Mouse (Mus musculus) stomach, embryonic 14.5 days (tissue): ENCODE measurements around the gene Gsk3b. TPM values are rescaled to one million over a fixed set of nuclear protein-coding genes. Genes with fewer than 3 reads are reported as not detected.

ENCODE experiments used
- ATAC-seq: fragments of 200-750 bp; cut with Nextera tagmentation; 2 replicates; pipeline ENCODE4 v1.8.0; 2017; ENCODE audit warnings: low read depth, moderate TSS enrichment; ENCODE audit not compliant: insufficient number of reproducible peaks, insufficient read depth, low FRiP score
- H3K27ac ChIP-seq: fragments of 300-500 bp; sonication (generic); 2 replicates; pipeline ENCODE4 v1.5.1; 2014; ENCODE audit warnings: mild to moderate bottlenecking, low read length, moderate library complexity, mixed read lengths
- H3K27me3 ChIP-seq: fragments of 300-500 bp; sonication (generic); 2 replicates; pipeline ENCODE4 v1.6.1; 2014; ENCODE audit warnings: low read length, control low read depth, mixed read lengths; ENCODE audit not compliant: control insufficient read depth, insufficient read depth
- H3K36me3 ChIP-seq: fragments of 300-500 bp; sonication (generic); 2 replicates; pipeline ENCODE4 v1.6.1; 2014; ENCODE audit warnings: mild to moderate bottlenecking, control low read depth, low read length, moderate library complexity, mixed read lengths; ENCODE audit not compliant: control insufficient read depth, insufficient read depth
- H3K4me1 ChIP-seq: fragments of 300-500 bp; sonication (generic); 2 replicates; pipeline ENCODE4 v1.6.1; 2014; ENCODE audit warnings: low read length, control low read depth, mixed read lengths; ENCODE audit not compliant: control insufficient read depth, insufficient read depth
- H3K4me2 ChIP-seq: fragments of 300-500 bp; sonication (generic); replicated peaks from 2 replicates; pipeline ENCODE4 v1.6.1; 2014; ENCODE audit warnings: low read depth, low read length, control low read depth
- H3K4me3 ChIP-seq: fragments of 300-500 bp; sonication (generic); 2 replicates; pipeline ENCODE4 v1.5.1; 2014; ENCODE audit warnings: low read depth, low read length, control low read depth
- H3K9ac ChIP-seq: fragments of 300-500 bp; sonication (generic); replicated peaks from 2 replicates; pipeline ENCODE4 v1.6.1; 2014; ENCODE audit warnings: low read depth, mild to moderate bottlenecking, control low read depth, low read length, moderate library complexity, mixed read lengths
- H3K9me3 ChIP-seq: fragments of 300-500 bp; sonication (generic); 2 replicates; pipeline ENCODE4 v1.6.1; 2016; ENCODE audit warnings: low read depth, low read length, control low read depth; ENCODE audit not compliant: control insufficient read depth
- WGBS: fragments of 180-500 bp; shearing (Covaris S2); extraction: QIAGEN DNeasy Blood & Tissue Kit; methylation state at CpG from one replicate; pipeline ENCODE4 v1.1.7; 2014; 5-methylcytosine and 5-hydroxymethylcytosine counted together
- polyA plus RNA-seq: library from polyadenylated mRNA; unstranded; fragments of >200 nt; fragmentation: Nextera tagmentation; extraction: Ambion mirVana; gene quantifications from 2 replicates; pipeline ENCODE4 v1.2.1, GENCODE M21; 2014

The Gsk3b gene
- polyA plus RNA-seq, 1 experiment from 2014 or later = 81.2 TPM

DNA sequence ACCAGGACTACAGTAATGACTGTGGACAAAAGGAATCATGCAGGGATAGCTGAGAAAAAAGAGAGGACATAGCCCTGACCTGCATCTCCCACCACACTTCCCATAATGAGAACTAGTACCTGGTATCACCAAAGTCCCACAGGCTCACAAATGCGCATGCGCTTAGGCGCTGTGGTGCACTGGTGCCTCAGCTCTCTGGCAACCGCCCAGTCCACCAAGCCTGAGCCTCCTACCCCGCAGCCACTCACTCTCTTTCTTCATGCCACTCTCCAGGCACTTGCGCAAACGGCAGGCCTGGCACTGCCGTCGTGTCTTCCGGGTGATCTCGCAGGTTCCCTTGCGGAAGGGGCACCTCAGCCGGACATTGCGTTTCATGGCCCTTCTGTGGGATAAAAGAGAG lies 165.2 kb downstream of the Gsk3b start:
- Histone ChIP-seq H3K4me1 (no peaks in the 10 kb centered on the region), H3K9ac (no peak overlapping the region)
- 73% methylated on average over 14 of the region's 14 CpGs for WGBS

DNA sequence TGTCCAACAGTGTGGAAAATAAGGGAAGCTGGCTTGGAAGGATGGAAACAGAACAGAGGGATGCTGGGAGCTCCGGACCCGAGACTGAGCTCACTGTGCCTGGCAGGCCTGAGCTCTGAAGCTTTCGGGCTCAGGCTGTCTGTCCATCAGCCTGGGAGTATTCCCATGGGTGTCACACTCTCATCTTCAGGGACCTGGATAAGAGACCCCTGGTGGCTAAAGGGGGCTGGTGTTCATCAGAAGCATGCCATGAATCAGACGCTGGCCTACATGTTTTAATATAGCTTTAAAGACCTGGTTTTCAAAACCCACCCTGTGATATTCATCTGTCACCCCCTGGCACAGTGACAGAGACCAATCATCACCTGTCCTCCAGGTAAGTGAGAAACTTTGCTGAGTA lies 166.3 kb downstream of the Gsk3b start:
- no peak overlapping the region for H3K4me2 ChIP-seq
- no peak overlapping the region for H3K27ac ChIP-seq
- no peaks in the 10 kb centered on the region for H3K9me3 ChIP-seq
- 69% methylated on average over 4 of the region's 4 CpGs for WGBS
- no peaks in the 10 kb centered on the region for H3K27me3 ChIP-seq
- no peaks in the 10 kb centered on the region for H3K4me1 ChIP-seq
- H3K36me3 ChIP-seq = no peaks in the 10 kb centered on the region
- no peak overlapping the region for H3K4me3 ChIP-seq
- no peak overlapping the region for H3K9ac ChIP-seq
- no peak for ATAC-seq

More for the DNA sequence above, 165.2 kb downstream of the Gsk3b start:
- Histone ChIP-seq H3K36me3 (no peaks in the 10 kb centered on the region), H3K4me2 (no peak overlapping the region), H3K27ac (no peak overlapping the region), H3K4me3 (no peak overlapping the region), H3K9me3 (no peaks in the 10 kb centered on the region), H3K27me3 (no peaks in the 10 kb centered on the region)
- no peak for ATAC-seq

DNA sequence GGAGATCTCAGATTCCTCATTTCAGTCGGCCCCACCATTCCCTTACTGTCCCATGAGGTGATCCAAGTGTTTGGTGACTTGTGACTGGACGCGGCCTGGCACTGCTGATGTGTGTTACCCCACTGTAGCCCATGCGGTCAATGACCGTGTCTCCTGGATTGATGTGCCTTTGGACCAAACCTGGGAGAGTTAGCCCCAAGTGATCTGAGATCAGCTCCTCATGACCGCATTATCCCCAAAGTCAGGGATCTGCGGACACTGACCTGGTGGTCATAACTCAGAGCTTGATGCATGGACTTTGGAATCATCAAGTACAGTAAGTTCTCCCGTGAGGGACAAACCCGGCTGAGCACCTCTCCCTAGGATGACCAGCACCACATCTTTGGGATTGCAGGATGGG lies 167.1 kb downstream of the Gsk3b start:
- ATAC-seq = no peak
- Histone ChIP-seq H3K27ac (no peak overlapping the region), H3K9me3 (no peaks in the 10 kb centered on the region), H3K4me1 (no peaks in the 10 kb centered on the region), H3K4me2 (no peak overlapping the region), H3K36me3 (no peaks in the 10 kb centered on the region), H3K27me3 (no peaks in the 10 kb centered on the region), H3K4me3 (no peak overlapping the region), H3K9ac (no peak overlapping the region)
- WGBS = 93% methylated on average over 9 of the region's 9 CpGs

DNA sequence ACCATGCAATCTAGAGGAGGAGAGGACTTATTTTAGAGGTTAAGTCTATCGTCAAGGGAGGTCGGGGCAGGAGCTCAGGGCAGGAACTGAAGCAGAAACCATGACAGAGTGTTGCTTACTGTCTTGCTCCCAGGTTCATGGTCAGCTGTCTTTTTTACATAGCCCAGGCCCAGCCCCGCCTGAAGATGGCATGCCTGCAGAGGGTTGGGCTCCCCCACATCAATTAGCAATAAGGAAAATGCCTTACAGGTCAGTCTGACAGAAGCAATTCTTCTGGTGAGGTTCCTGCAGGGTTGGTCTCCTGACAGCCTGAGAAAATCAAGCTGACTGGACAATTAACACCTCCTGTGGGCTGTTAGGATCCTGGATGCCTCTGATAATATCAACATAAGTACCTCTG lies 182.8 kb downstream of the Gsk3b start:
- Histone ChIP-seq H3K4me3 (no peak overlapping the region), H3K4me1 (no peaks in the 10 kb centered on the region), H3K4me2 (no peak overlapping the region), H3K9me3 (no peaks in the 10 kb centered on the region), H3K9ac (no peak overlapping the region), H3K27ac (no peak overlapping the region), H3K27me3 (no peaks in the 10 kb centered on the region), H3K36me3 (no peaks in the 10 kb centered on the region)
- no peak for ATAC-seq
- WGBS = 45% methylated on average over 3 of the region's 3 CpGs

DNA sequence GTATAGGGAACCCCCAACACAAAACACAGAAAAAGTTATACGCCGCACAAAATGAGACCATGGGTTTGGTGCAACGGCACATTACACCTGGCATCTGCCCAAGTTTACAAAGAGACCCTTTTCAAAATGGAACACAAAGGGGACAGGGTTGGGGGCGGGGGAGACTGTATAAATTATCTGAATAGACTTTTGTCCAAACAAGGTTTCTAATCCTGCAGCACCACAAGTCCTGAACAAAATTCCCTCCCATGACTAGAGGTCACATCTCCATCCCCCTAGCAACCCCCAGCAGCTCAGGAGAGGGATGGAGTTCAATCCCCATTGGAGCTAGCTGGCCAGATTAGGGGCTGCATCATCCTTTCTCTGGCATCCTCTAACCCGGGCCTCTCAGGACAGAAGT lies 183.7 kb downstream of the Gsk3b start:
- Histone ChIP-seq H3K27ac (no peak overlapping the region), H3K36me3 (no peaks in the 10 kb centered on the region), H3K9ac (no peak overlapping the region), H3K27me3 (no peaks in the 10 kb centered on the region), H3K4me2 (no peak overlapping the region), H3K4me1 (no peaks in the 10 kb centered on the region), H3K4me3 (no peak overlapping the region), H3K9me3 (no peaks in the 10 kb centered on the region)
- WGBS = 61% methylated on average over 5 of the region's 5 CpGs
- ATAC-seq = no peak

DNA sequence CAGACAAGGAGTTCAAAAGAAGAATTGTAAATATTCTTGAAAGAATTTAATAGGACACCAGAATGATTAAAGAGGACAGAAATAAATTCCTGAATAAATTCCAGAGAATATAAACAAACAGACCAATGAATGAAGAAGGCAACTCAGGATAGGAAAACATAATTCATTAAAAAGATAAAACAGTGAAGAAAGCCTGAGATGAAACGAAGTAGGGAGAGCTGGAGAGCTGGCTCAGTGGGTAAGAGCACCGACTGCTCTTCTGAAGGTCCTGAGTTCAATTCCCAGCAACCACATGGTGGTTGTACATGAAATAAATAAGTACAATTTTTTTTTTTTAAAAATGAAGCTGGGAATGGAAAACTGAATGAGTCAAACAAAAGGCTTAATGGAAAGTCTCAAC lies 185.9 kb downstream of the Gsk3b start:
- WGBS = 65% methylated on average over 2 of the region's 2 CpGs
- no peaks in the 10 kb centered on the region for H3K4me1 ChIP-seq

DNA sequence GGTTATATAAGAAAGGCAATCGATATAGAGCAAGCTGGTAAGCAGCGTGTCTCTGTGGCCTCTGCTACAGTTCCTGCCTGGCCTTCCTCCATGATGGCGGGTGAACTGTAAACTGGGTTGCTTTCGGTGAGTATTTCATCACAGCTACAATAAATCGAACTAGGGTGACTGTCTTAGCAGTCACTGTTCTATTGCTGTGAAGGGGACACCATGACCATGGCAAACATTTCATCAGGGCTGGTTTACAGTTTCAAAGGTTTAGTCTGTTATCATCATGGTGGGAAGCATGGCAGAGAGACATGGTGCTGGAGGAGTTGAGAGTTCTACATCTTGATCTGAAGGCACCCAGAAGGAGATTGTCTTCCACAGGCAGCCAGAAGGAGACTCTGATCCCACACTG lies 191.0 kb downstream of the Gsk3b start:
- Histone ChIP-seq H3K4me3 (no peak overlapping the region), H3K9me3 (no peaks in the 10 kb centered on the region), H3K36me3 (no peaks in the 10 kb centered on the region), H3K9ac (no peak overlapping the region), H3K27ac (no peak overlapping the region), H3K27me3 (no peaks in the 10 kb centered on the region), H3K4me1 (no peaks in the 10 kb centered on the region), H3K4me2 (no peak overlapping the region)
- 96% methylated on average over 5 of the region's 5 CpGs for WGBS
- no peak for ATAC-seq

More for the DNA sequence above, 185.9 kb downstream of the Gsk3b start:
- no peaks in the 10 kb centered on the region for H3K27me3 ChIP-seq
- no peak for ATAC-seq
- no peak overlapping the region for H3K27ac ChIP-seq
- H3K36me3 ChIP-seq = no peaks in the 10 kb centered on the region
- H3K9me3 ChIP-seq = no peaks in the 10 kb centered on the region
- H3K4me3 ChIP-seq = no peak overlapping the region
- H3K4me2 ChIP-seq = no peak overlapping the region
- H3K9ac ChIP-seq = no peak overlapping the region

DNA sequence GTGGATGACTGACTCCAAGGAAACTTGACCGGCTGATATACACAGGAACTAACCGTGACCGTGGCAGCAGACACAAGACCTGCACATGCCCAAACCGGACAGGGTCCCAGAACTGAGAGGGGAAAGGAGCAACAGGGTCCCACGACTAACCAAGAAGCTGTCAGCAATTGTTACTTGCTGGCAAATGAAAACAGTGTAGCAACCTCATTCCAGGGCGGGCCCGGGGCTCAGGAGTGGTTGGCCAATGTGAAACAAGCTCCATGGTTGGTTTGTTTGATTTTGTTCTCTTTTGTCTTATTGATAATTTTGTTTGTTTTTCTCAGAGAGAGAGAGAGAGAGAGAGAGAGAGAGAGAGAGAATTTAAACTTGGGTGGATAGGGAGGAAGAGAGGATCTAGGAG lies 192.2 kb downstream of the Gsk3b start:
- Histone ChIP-seq H3K36me3 (no peaks in the 10 kb centered on the region), H3K4me3 (no peak overlapping the region), H3K9ac (no peak overlapping the region), H3K27ac (no peak overlapping the region), H3K4me1 (0 out of 2 replicates have a peak, but pooled peaks cover 2% of the 10 kb centered on the region), H3K27me3 (no peaks in the 10 kb centered on the region), H3K9me3 (no peaks in the 10 kb centered on the region), H3K4me2 (no peak overlapping the region)
- no peak for ATAC-seq
- WGBS = 64% methylated on average over 7 of the region's 7 CpGs

DNA sequence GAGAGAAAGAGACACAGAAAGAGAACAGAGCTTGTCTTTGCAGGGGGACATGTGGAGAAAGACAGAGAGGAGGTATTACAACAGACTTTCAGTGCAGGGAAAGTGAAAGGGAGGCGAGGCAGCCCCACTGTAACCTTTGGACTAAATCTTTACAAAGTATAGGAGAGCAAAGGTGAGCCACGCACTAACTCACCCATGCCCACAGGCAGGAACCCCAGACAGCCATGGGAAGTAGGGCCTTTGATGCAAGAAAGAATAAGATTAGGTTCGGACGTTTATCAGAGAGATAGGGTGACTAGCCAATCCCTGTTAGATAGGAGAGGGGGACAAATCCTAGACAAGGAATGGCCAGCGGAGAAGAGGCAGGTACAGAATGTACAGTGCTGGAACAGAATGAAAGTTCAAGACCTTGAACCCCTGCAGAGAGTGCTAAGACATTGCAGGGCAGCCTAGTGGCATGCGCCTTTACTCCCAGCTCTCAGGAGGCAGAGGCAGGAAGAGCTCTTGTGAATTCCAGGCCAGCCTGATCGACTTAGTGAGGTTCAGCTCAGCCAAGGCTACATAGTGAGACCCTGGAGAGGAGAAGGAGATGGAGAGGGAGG lies 193.9 kb downstream of the Gsk3b start:
- Histone ChIP-seq H3K36me3 (no peaks in the 10 kb centered on the region), H3K27ac (peak overlapping the region; percentile 10; the same call in 1 of the 2 replicates), H3K27me3 (no peaks in the 10 kb centered on the region), H3K4me2 (no peak overlapping the region), H3K9ac (no peak overlapping the region), H3K4me3 (no peak overlapping the region), H3K4me1 (peaks cover 9% of the 10 kb centered on the region; the same call in 1 of the 2 replicates), H3K9me3 (no peaks in the 10 kb centered on the region)
- peak; percentile 70 for ATAC-seq
- WGBS = 81% methylated on average over 7 of the region's 7 CpGs
